ENCODE assay signal across 22 mouse cellular contexts in genomic region chr16:50700123-50700522, GRCm38 (mm10).
DNase-seq lines count a peak whose midpoint lies in the region; ATAC-seq and TF ChIP-seq lines count a peak whose summit lies in the region.
"Had no signal": no experiment of that assay in that cellular context is flagged by ENCODE, and none has a peak within 500 bp of the region (broad histone marks: within the 10 kb centered on the region; RNA-seq: fewer than 3 reads in every experiment).

No protein-coding gene starts in this region.

- H3K27ac ChIP-seq in hindbrain, postnatal 0 days = no peak overlapping the region
- no peak overlapping the region for H3K27ac ChIP-seq in hindbrain, embryonic 11.5 days (ENCODE audit: low read depth, low read length)
- H3K27ac ChIP-seq: forebrain, embryonic 13.5 days; heart, adult 2 months; left cerebral cortex, adult 2 months had no signal

- no peak for TF ChIP-seq CTCF in hindbrain, postnatal 0 days (IDR thresholded peaks at IDR 0.05; ENCODE audit: low read depth)

- no peaks in the 10 kb centered on the region for H3K27me3 ChIP-seq in hindbrain, postnatal 0 days (ENCODE audit: insufficient read depth, low read length)
- H3K27me3 ChIP-seq in hindbrain, embryonic 11.5 days (ENCODE audit: control insufficient read depth, insufficient read depth, low read length) = no peaks in the 10 kb centered on the region
- H3K27me3 ChIP-seq: forebrain, embryonic 13.5 days had no signal

- no peaks in the 10 kb centered on the region for H3K36me3 ChIP-seq in hindbrain, postnatal 0 days (ENCODE audit: insufficient read depth, low read length)
- H3K36me3 ChIP-seq in hindbrain, embryonic 11.5 days (ENCODE audit: control insufficient read depth, insufficient read depth, low read length) = no peaks in the 10 kb centered on the region

- H3K4me1 ChIP-seq in hindbrain, postnatal 0 days (ENCODE audit: insufficient read depth, low read length) = no peaks in the 10 kb centered on the region
- H3K4me1 ChIP-seq in hindbrain, embryonic 11.5 days (replicated peaks; ENCODE audit: control insufficient read depth, insufficient read depth, low read length) = no peaks in the 10 kb centered on the region

- 51% methylated on average over 2 of the region's 2 CpGs for WGBS in hindbrain, postnatal 0 days
- 78% methylated on average over 2 of the region's 2 CpGs for WGBS in hindbrain, embryonic 11.5 days

- no peaks in the 10 kb centered on the region for H3K9me3 ChIP-seq in hindbrain, postnatal 0 days (ENCODE audit: low read length)
- H3K9me3 ChIP-seq in hindbrain, embryonic 11.5 days (ENCODE audit: control insufficient read depth, low read length) = no peaks in the 10 kb centered on the region
- H3K9me3 ChIP-seq: forebrain, embryonic 13.5 days had no signal

- H3K9ac ChIP-seq in hindbrain, postnatal 0 days (replicated peaks; ENCODE audit: low read length) = no peak overlapping the region
- H3K9ac ChIP-seq in hindbrain, embryonic 11.5 days (ENCODE audit: low read depth, low read length) = no peak overlapping the region
- H3K9ac ChIP-seq: forebrain, embryonic 13.5 days; liver, postnatal 0 days had no signal

- H3K4me2 ChIP-seq in hindbrain, postnatal 0 days (ENCODE audit: low read depth, low read length) = no peak overlapping the region
- no peak overlapping the region for H3K4me2 ChIP-seq in hindbrain, embryonic 11.5 days (replicated peaks; ENCODE audit: low read depth, low read length)
- H3K4me2 ChIP-seq: forebrain, embryonic 13.5 days; midbrain, embryonic 11.5 days had no signal

- DNase-seq in hindbrain, postnatal 0 days (ENCODE audit: low spot score) = peak; percentile 11
- DNase-seq in hindbrain, embryonic 11.5 days (ENCODE audit: low spot score) = no peak
- DNase-seq in A20 (ENCODE audit: low read depth, low spot score) (peak; percentile 27), R1 (ENCODE audit: low read depth, low spot score) (peak; percentile 67)
- no peak for DNase-seq in spleen, postnatal 4 days (ENCODE audit: low spot score in 2 of 2)
- no peak for DNase-seq in thymus, postnatal 14 days
- DNase-seq: adrenal gland, adult 2 months; cerebellum, adult 9-11 months; gastrocnemius, postnatal 14 days; heart, adult 2 months; heart, postnatal 36 days; kidney, postnatal 14 days; liver; liver, postnatal 0 days; lung, postnatal 36 days; right cerebral cortex, postnatal 25 days had no signal

- no peak for ATAC-seq in hindbrain, postnatal 0 days
- ATAC-seq in hindbrain, embryonic 11.5 days (ENCODE audit: low FRiP score) = no peak
- ATAC-seq in hematopoietic stem cell, adult 5-6 weeks (replicated peaks in 1 of 2; ENCODE audit: insufficient read depth in 1 of 2, low FRiP score in 2 of 2, low TSS enrichment in 1 of 2, low read depth in 1 of 2, poor library complexity in 2 of 2, severe bottlenecking in 2 of 2) = peak; percentile 89 to 96
- ATAC-seq: hindbrain, embryonic 16.5 days; intestine, postnatal 0 days; liver, postnatal 0 days had no signal

- no peak overlapping the region for H3K4me3 ChIP-seq in hindbrain, postnatal 0 days (ENCODE audit: low read length)
- H3K4me3 ChIP-seq in hindbrain, embryonic 11.5 days (ENCODE audit: low read depth, low read length) = no peak overlapping the region
- H3K4me3 ChIP-seq: forebrain, embryonic 13.5 days; heart, adult 2 months; left cerebral cortex, adult 2 months had no signal

Comparison
In these comparisons a context has a peak if more than half of its experiments do, and no peak if none do; other contexts are left out.
1. DNase-seq: peak in hindbrain, postnatal 0 days (single experiment), A20 (single experiment) and R1 (single experiment); none in hindbrain, embryonic 11.5 days (single experiment), spleen, postnatal 4 days (0 of 2) and thymus, postnatal 14 days (single experiment).
2. ATAC-seq: peak in hematopoietic stem cell, adult 5-6 weeks (2 of 2); none in hindbrain, postnatal 0 days (single experiment) and hindbrain, embryonic 11.5 days (single experiment).